Mouse (Mus musculus) layer of hippocampus, postnatal 14 days (tissue): Measurements from ENCODE around the gene Syt11. TPM values are rescaled to one million over a fixed set of nuclear protein-coding genes. Genes with fewer than 3 reads are reported as not detected.
"Not testable (repeated sequence)": the region's sequence is repeated elsewhere in the genome, so short reads cannot be mapped to it uniquely, and the experiment has no call there.

Experiments
- DNase-seq, 2 experiments: peaks; one replicate each; pipeline ENCODE4 v3.0.0; 2021 to 2022; ENCODE audit warnings: low spot score in 2 of 2, mixed read lengths in 1 of 2
- total RNA-seq, 2 experiments: library from RNA; stranded (reverse); gene quantifications; 2 replicates each; pipeline ENCODE4 v1.2.3; 2021

The Syt11 gene
- total RNA-seq, 2 experiments from 2014 or later: 500 to 510 TPM

DNA sequence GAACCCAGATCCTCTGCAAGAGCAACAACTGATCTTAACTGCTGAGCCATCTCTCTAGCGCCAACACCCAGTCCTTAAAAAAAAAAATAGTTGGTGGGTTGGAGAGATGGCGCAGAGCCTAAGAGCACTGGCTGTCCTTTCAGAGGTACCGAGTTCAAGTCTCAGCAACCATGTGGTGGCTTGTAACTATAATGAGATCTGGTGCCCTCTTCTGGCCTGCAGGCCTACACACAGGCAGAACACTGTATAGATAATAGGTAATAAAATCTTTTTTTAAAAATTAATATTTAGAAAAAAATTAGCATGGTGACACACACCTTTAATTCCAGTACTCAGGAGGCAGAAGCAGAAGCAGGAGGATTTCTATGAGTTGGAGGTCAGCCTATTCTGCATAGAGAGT is 34.8 kb downstream of the Syt11 start:
- no peak for DNase-seq

DNA sequence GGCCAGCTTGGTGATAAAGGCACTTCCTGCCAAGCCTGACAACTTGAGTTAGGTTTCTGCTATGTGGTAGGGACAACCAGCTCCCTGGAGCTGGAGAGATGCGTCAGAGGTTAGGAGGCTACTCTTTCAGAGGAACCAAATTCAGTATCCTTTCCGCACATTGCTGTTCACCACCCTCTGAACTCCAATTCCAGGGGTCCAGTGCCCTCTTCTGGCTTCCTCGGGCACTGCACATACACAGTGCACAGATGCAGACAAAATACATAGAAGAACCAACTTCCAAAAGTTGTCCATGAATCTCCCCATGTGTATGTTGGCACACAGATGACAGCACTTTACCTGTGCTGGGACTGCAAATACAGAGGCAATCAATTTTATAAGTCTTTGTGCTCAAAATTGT is 36.3 kb downstream of the Syt11 start:
- DNase-seq: peak in 1 of 2 experiments; percentile 52

- DNase-seq: no peak
These were observed 38.4 kb downstream of the Syt11 start for GRCm38 (mm10) chr3:88736556-88736955.

GRCm38 (mm10) chr3:88719098-88719497 is 55.9 kb downstream of the Syt11 start:
- no peak for DNase-seq

DNA sequence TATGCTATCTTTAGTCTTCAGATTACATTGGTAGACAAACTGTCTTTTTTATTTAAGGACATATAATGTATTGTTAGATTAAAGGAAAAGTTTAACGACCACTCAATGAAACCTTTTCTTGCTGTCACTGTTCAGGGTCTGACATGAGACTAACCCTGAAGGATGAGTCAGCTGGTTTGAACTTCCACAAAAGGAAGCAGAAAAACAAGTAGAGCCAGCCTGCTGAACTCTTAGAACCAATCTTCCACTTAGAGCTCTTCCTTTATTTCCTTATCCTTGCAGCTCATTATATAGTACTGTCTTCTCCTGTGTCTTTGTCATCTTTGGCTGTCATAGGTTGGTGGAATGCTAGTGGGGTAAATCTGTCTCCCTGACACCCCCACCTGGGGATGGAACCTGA is 57.1 kb downstream of the Syt11 start:
- no peak for DNase-seq

GRCm38 (mm10) chr3:88717198-88717798 is 57.7 kb downstream of the Syt11 start:
- peak in 1 of 2 experiments; percentile 28 for DNase-seq

- peak; percentile 72 to 81 for DNase-seq
These were observed 58.4 kb downstream of the Syt11 start, which contains the start of gene Rit1 for GRCm38 (mm10) chr3:88716399-88717197. Gene Rit1 (plus strand): TSS chr3:88716838.

DNA sequence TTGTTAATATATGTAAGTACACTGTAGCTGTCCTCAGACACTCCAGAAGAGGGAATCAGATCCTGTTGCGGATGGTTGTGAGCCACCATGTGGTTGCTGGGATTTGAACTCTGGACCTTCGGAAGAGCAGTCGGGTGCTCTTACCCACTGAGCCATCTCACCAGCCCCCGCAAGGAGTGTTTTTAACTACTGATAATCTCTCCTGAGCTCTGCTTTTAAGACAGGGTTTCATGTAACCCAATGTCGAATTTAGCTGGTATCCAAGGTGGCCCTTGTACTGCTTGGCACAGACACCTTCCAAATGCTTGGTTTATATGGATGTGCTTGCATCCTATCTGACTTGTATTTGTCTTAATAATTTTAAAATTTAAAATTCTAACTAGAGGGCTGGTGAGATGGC is 59.2 kb downstream of the Syt11 start:
- DNase-seq: not testable (repeated sequence)

DNA sequence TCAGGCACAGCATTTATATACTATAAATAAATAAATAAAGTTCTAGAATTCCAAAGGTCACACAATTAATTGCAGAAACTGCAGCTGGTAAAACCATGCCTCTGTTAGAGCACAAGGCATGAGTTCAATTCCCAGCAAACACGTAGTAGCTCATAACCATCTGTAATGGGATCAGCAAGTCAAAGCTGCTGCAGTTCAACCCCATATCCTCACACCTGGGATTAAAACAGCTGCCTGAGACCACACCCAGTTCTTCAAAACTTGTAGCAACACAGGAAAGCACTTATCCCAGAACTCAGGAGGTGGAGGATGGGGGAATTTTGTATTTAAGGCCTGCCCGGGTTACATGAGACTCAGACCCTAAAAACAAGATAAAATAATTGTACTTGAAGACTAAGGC is 60.2 kb downstream of the Syt11 start:
- no peak for DNase-seq

- no peak for DNase-seq
These were observed 61.3 kb downstream of the Syt11 start for GRCm38 (mm10) chr3:88713709-88714108.

DNA sequence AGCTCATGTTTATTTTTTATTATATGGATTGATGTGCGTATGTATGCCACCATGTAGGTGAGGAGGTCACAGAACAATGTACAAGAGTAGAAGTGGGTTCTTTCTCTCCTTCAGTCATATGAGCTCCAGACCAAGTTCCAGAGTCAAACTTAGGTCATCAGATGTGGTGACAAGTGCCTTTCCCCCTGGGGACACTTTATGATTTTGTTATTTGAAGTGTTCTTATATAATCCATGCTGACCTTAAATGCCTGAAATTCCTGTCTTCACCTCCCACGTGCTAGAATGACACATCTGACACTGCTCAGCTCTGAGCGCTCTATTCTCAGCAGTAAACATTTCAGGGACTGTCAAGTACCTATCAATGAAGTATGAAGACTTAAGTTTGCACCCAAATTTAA is 73.7 kb downstream of the Syt11 start:
- DNase-seq: no peak

DNA sequence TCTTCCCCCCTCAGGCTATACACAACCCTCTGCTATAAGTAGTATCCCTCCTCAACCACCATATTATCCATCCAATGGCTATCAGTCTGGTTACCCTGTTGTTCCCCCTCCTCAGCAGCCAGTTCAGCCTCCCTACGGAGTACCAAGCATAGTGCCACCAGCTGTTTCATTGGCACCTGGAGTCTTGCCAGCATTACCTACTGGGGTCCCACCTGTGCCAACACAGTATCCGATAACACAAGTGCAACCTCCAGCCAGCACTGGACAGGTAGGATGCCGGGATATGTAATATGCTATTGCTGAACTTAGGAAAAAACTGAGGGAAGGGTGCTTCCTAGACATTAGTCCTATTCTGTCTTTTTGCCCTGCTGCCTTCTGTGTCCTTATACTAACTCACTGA is 74.7 kb downstream of the Syt11 start:
- DNase-seq: no peak

- DNase-seq: no peak
These were observed 76.1 kb downstream of the Syt11 start for GRCm38 (mm10) chr3:88698834-88699233.

- no peak for DNase-seq
These were observed 76.9 kb downstream of the Syt11 start for GRCm38 (mm10) chr3:88698051-88698450.

DNA sequence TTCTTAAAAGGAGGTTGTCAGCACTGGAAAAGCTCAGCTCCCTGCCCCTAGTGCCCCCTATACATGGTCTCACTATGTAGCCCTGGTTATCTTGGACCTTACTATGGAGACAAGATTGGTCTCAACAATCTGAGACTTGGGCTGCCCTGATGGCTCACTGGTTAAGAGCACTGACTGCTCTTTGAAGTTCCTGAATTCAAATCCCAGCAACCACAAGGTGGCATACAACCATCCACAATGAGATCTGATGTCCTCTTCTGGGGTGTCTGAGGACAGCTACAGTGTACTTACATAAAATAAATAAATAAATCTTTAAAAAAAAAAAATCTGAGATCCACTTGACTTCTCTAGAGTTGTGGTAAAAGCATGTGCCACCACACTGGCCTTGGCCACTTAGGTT is 79.4 kb downstream of the Syt11 start:
- no peak for DNase-seq

Other genes starting within 250 kb of the Syt11 start
- 10 to 100 TPM in 1 of 2 experiments, 1 to 10 TPM in 1; 9.0 to 10.7 TPM for gene Mex3a, start 242.8 kb downstream of the Syt11 start, total RNA-seq
- gene Rab25, start 226.9 kb downstream of the Syt11 start, total RNA-seq: not detected
- 100 to 1,000 TPM in 1 of 2 experiments, 10 to 100 TPM in 1; 96.1 to 113 TPM for gene Lamtor2, start 222.1 kb downstream of the Syt11 start, total RNA-seq
- gene Ubqln4, start 221.4 kb downstream of the Syt11 start, total RNA-seq: 10 to 100 TPM; 77.3 to 81.8 TPM
- 100 to 1,000 TPM; 110 to 120 TPM for gene Ssr2, start 199.3 kb downstream of the Syt11 start, total RNA-seq
- gene Arhgef2, start 169.2 kb downstream of the Syt11 start, total RNA-seq: 100 to 1,000 TPM; 258 to 259 TPM
- gene Rxfp4, start 122.0 kb downstream of the Syt11 start, total RNA-seq: not detected
- 10 to 100 TPM; 51.5 to 61.6 TPM for gene Khdc4, start 89.4 kb downstream of the Syt11 start, total RNA-seq
- gene Rit1, start 58.3 kb downstream of the Syt11 start, total RNA-seq: 10 to 100 TPM; 49.7 to 57.7 TPM
- 10 to 100 TPM; 42.1 to 45.4 TPM for gene Gon4l, start 60.1 kb upstream of the Syt11 start, total RNA-seq
- 10 to 100 TPM; 25.5 to 28.4 TPM for gene Msto1, start 138.8 kb upstream of the Syt11 start, total RNA-seq
- gene Ash1l, start 175.5 kb upstream of the Syt11 start, total RNA-seq: 10 to 100 TPM; 64.3 to 66.8 TPM
- gene Dap3, start 176.0 kb upstream of the Syt11 start, total RNA-seq: 100 to 1,000 TPM; 108 to 116 TPM